Comparison of ENCODE assay signal across 8 mouse cellular contexts in genomic region chr12:10589537-10589936, GRCm38 (mm10).
A peak's percentile ranks its signal among the peaks of the same experiment; 100 is the strongest.
DNase-seq lines count a peak whose midpoint lies in the region; ATAC-seq and TF ChIP-seq lines count a peak whose summit lies in the region.

No protein-coding gene starts in this region.

- intact Hi-C loops in left cerebral cortex, postnatal 25 days (cut with DNase I) = loop anchor here (2.0 to 5.0 kb wide), 2 partner anchors 1017 to 1537 kb away; partner anchors contain the start of gene Osr1

- H3K36me3 ChIP-seq in midbrain, embryonic 14.5 days (ENCODE audit: control insufficient read depth, insufficient read depth, low read length) = no peaks in the 10 kb centered on the region
- no peaks in the 10 kb centered on the region for H3K36me3 ChIP-seq in splenic B cell, adult 2 months (ENCODE audit: control insufficient read depth, insufficient read depth, low read length, poor library complexity, severe bottlenecking)

- DNase-seq in urinary bladder, postnatal 14 days (ENCODE audit: low spot score) = peak; percentile 69
- DNase-seq in urinary bladder, adult 2 months (ENCODE audit: low spot score) = no peak
- DNase-seq in gastrocnemius, adult 8-10 months (ENCODE audit: low spot score in 2 of 2) = peak; percentile 5 to 33
- peak; percentile 24 for DNase-seq in kidney, adult 11 months
- peak; percentile 72 to 82 for DNase-seq in left cerebral cortex, postnatal 25 days (ENCODE audit: low spot score in 2 of 2)
- peak; percentile 94 for DNase-seq in midbrain, embryonic 14.5 days
- DNase-seq in splenic B cell, adult 2 months (ENCODE audit: low read depth, low spot score) = peak; percentile 61

- no peaks in the 10 kb centered on the region for H3K27me3 ChIP-seq in midbrain, embryonic 14.5 days (ENCODE audit: control insufficient read depth, insufficient read depth, low read length)
- H3K27me3 ChIP-seq in splenic B cell, adult 2 months (ENCODE audit: control insufficient read depth, insufficient read depth, low read length, poor library complexity, severe bottlenecking) = no peaks in the 10 kb centered on the region

- no peaks in the 10 kb centered on the region for H3K9me3 ChIP-seq in midbrain, embryonic 14.5 days (ENCODE audit: control insufficient read depth, low read length)

- no peak overlapping the region for H3K4me3 ChIP-seq in cortical plate, adult 2 months (ENCODE audit: insufficient read depth, low read length)
- no peak overlapping the region for H3K4me3 ChIP-seq in midbrain, embryonic 14.5 days (replicated peaks; ENCODE audit: low read depth, low read length)

- peak; percentile 87 for ATAC-seq in midbrain, embryonic 14.5 days (ENCODE audit: low FRiP score, low TSS enrichment)

- H3K27ac ChIP-seq in cortical plate, adult 2 months (ENCODE audit: insufficient read depth, low read length) = no peak overlapping the region
- no peak overlapping the region for H3K27ac ChIP-seq in midbrain, embryonic 14.5 days (replicated peaks; ENCODE audit: low read depth, low read length)

- peak; percentile 65; the same call in 1 of the 2 replicates for TF ChIP-seq CTCF in cortical plate, adult 2 months (IDR thresholded peaks at IDR 0.05; ENCODE audit: extremely low read depth, insufficient read depth, low read length)

- H3K4me1 ChIP-seq in cortical plate, adult 2 months (ENCODE audit: control insufficient read depth, insufficient read depth, low read length) = no peaks in the 10 kb centered on the region
- no peaks in the 10 kb centered on the region for H3K4me1 ChIP-seq in midbrain, embryonic 14.5 days (ENCODE audit: control insufficient read depth, insufficient read depth, low read length)

- H3K4me2 ChIP-seq in midbrain, embryonic 14.5 days (ENCODE audit: low read length) = no peak overlapping the region

- no peak overlapping the region for H3K9ac ChIP-seq in midbrain, embryonic 14.5 days (replicated peaks; ENCODE audit: low read length)

- TF ChIP-seq POLR2A in cortical plate, adult 2 months (IDR thresholded peaks at IDR 0.05; ENCODE audit: extremely low read depth, insufficient read depth, low read length) = no peak

- WGBS in midbrain, embryonic 14.5 days = 41% methylated on average over 8 of the region's 8 CpGs
